Mouse (Mus musculus) cerebellum, adult 2 months (tissue): ENCODE data around the gene Tmem9. TPM values are rescaled to one million over a fixed set of nuclear protein-coding genes. Genes with fewer than 3 reads are reported as not detected.

ENCODE experiments used
- DNase-seq, 2 experiments: peaks; one replicate each; pipeline ENCODE4 v3.0.0; 2021
- H3K27ac ChIP-seq: fragments of 200-500 bp; 2 replicates; pipeline ENCODE4 v1.5.1; 2012; ENCODE audit warnings: low read length, control low read depth, inconsistent platforms; ENCODE audit not compliant: insufficient read depth
- H3K27me3 ChIP-seq: fragments of 200-500 bp; 2 replicates; pipeline ENCODE4 v1.6.1; 2012; ENCODE audit warnings: inconsistent platforms, mild to moderate bottlenecking, low read length, moderate library complexity; ENCODE audit not compliant: control insufficient read depth, insufficient read depth
- H3K4me1 ChIP-seq: fragments of 200-500 bp; 2 replicates; pipeline ENCODE4 v1.6.1; 2011; ENCODE audit warnings: low read length; ENCODE audit not compliant: control insufficient read depth, insufficient read depth
- H3K4me3 ChIP-seq: fragments of 200-500 bp; replicated peaks from 2 replicates; pipeline ENCODE3; 2011; ENCODE audit warnings: mild to moderate bottlenecking, low read depth, low read length, control low read depth; ENCODE audit not compliant: insufficient read depth
- CTCF ChIP-seq: fragments of 200-500 bp; IDR thresholded peaks from 2 replicates; pipeline ENCODE4 v1.5.1; 2011; ENCODE audit warnings: low read depth, mild to moderate bottlenecking, control low read depth, low read length, moderate library complexity, borderline replicate concordance; ENCODE audit not compliant: insufficient read depth
- POLR2A ChIP-seq: fragments of 200-500 bp; IDR thresholded peaks from 2 replicates; pipeline ENCODE4 v1.6.1; 2011; ENCODE audit warnings: low read length, control low read depth, borderline replicate concordance; ENCODE audit not compliant: insufficient read depth
- WGBS: fragments of 180-500 bp; shearing (Covaris S2); methylation state at CpG from one replicate; pipeline ENCODE4 v1.1.7; 2018; 5-methylcytosine and 5-hydroxymethylcytosine counted together
- polyA plus RNA-seq: library from polyadenylated mRNA; depleted of rRNA; stranded (reverse); fragments of >200 nt; gene quantifications from 2 replicates; pipeline ENCODE4 v1.2.3, GENCODE M21; 2012

Tmem9 gene
- polyA plus RNA-seq, 1 experiment, result 141 TPM

GRCm38 (mm10) chr1:136052547-136052946 is 44.6 kb downstream of the Tmem9 start, which contains the start of gene Cacna1s:
Gene Cacna1s, plus strand, starts transcription at chr1:136052750.
- DNase-seq, result no peak
- H3K27me3 ChIP-seq, result no peaks in the 10 kb centered on the region
- TF ChIP-seq POLR2A (no peak), CTCF (no peak)
- 48% methylated on average over 11 of the region's 11 CpGs for WGBS
- no peak within 1 kb of the TSS for H3K27ac ChIP-seq
- no peak within 1 kb of the TSS for H3K4me3 ChIP-seq
- H3K4me1 ChIP-seq, result no peaks in the 10 kb centered on the region; the same call in 1 of the 2 replicates

GRCm38 (mm10) chr1:136055771-136056170 is 47.8 kb downstream of the Tmem9 start:
- TF ChIP-seq CTCF (no peak), POLR2A (no peak)
- peaks cover 10% of the 10 kb centered on the region for H3K4me1 ChIP-seq
- H3K4me3 ChIP-seq, result no peak overlapping the region
- no peaks in the 10 kb centered on the region for H3K27me3 ChIP-seq
- no peak overlapping the region for H3K27ac ChIP-seq
- 77% methylated on average over 3 of the region's 3 CpGs for WGBS
- no peak for DNase-seq

- TF ChIP-seq CTCF (no peak), POLR2A (no peak)
- WGBS, result 41% methylated on average over 3 of the region's 3 CpGs
- Histone ChIP-seq H3K27ac (no peak overlapping the region), H3K27me3 (no peaks in the 10 kb centered on the region), H3K4me1 (peaks cover 24% of the 10 kb centered on the region), H3K4me3 (no peak overlapping the region)
- no peak for DNase-seq
Observed at GRCm38 (mm10) chr1:136058594-136058993, 50.6 kb downstream of the Tmem9 start.

GRCm38 (mm10) chr1:136061041-136061789 is 53.3 kb downstream of the Tmem9 start:
- H3K4me3 ChIP-seq, result no peak overlapping the region
- peak; percentile 81 to 82 for DNase-seq
- no peaks in the 10 kb centered on the region for H3K27me3 ChIP-seq
- no peak for TF ChIP-seq CTCF
- no peak for TF ChIP-seq POLR2A
- peak overlapping the region; percentile 82 for H3K27ac ChIP-seq
- 15% methylated on average over 9 of the region's 9 CpGs for WGBS
- peaks cover 24% of the 10 kb centered on the region for H3K4me1 ChIP-seq

GRCm38 (mm10) chr1:136061790-136062141 is 53.8 kb downstream of the Tmem9 start:
- H3K27me3 ChIP-seq, result no peaks in the 10 kb centered on the region
- H3K4me3 ChIP-seq, result no peak overlapping the region
- no peak for DNase-seq
- TF ChIP-seq CTCF (no peak), POLR2A (no peak)
- peaks cover 24% of the 10 kb centered on the region for H3K4me1 ChIP-seq
- WGBS, result 31% methylated on average over 7 of the region's 7 CpGs
- H3K27ac ChIP-seq, result peak overlapping the region; percentile 82

GRCm38 (mm10) chr1:136063991-136064390 is 56.0 kb downstream of the Tmem9 start:
- no peak overlapping the region for H3K4me3 ChIP-seq
- no peak for DNase-seq
- no peak for TF ChIP-seq CTCF
- TF ChIP-seq POLR2A, result no peak
- no peaks in the 10 kb centered on the region for H3K27me3 ChIP-seq
- peaks cover 24% of the 10 kb centered on the region for H3K4me1 ChIP-seq
- WGBS, result 73% methylated on average over 5 of the region's 5 CpGs
- no peak overlapping the region for H3K27ac ChIP-seq

- Histone ChIP-seq H3K27me3 (no peaks in the 10 kb centered on the region), H3K27ac (no peak overlapping the region), H3K4me3 (no peak overlapping the region), H3K4me1 (peaks cover 5% of the 10 kb centered on the region)
- no peak for DNase-seq
- WGBS, result 53% methylated on average over 1 of the region's 1 CpGs
- no peak for TF ChIP-seq POLR2A
- TF ChIP-seq CTCF, result no peak
Observed at GRCm38 (mm10) chr1:136066621-136067020, 58.7 kb downstream of the Tmem9 start.

- no peak for DNase-seq
- no peak overlapping the region for H3K4me3 ChIP-seq
- H3K27me3 ChIP-seq, result no peaks in the 10 kb centered on the region
- H3K4me1 ChIP-seq, result no peaks in the 10 kb centered on the region; the same call in 1 of the 2 replicates
- H3K27ac ChIP-seq, result no peak overlapping the region
- TF ChIP-seq POLR2A (no peak), CTCF (no peak)
- 90% methylated on average over 3 of the region's 3 CpGs for WGBS
Observed at GRCm38 (mm10) chr1:136067579-136067978, 59.6 kb downstream of the Tmem9 start.
